Mouse (Mus musculus): ENCODE data around the gene Ddo. TPM values are rescaled to one million over a fixed set of nuclear protein-coding genes. Genes with fewer than 3 reads are reported as not detected.

Gene Ddo
- polyA plus RNA-seq, 1 experiment from 2014 or later = not detected

GRCm38 (mm10) chr10:40685641-40686040, 55.8 kb downstream of the Ddo start:
- H3K4me3 ChIP-seq (replicated peaks) = no peak overlapping the region
- peaks cover 44% of the 10 kb centered on the region for H3K27me3 ChIP-seq
- H3K4me1 ChIP-seq (replicated peaks) = peaks cover 10% of the 10 kb centered on the region
- WGBS (ENCODE audit: insufficient replicate concordance) = 60% methylated on average over 8 of the region's 8 CpGs
- no peak for ATAC-seq (ENCODE audit: low read depth)
- no peaks in the 10 kb centered on the region for H3K36me3 ChIP-seq
- no peak overlapping the region for H3K27ac ChIP-seq
- no peak for DNase-seq
- no peak overlapping the region for H3K9ac ChIP-seq
- no peaks in the 10 kb centered on the region for H3K9me3 ChIP-seq (replicated peaks)
- no peak overlapping the region for H3K4me2 ChIP-seq

- H3K27me3 ChIP-seq = peaks cover 34% of the 10 kb centered on the region
- ATAC-seq (ENCODE audit: low read depth) = no peak
These were observed 57.2 kb downstream of the Ddo start for GRCm38 (mm10) chr10:40686976-40687375.

GRCm38 (mm10) chr10:40687407-40687806, 57.6 kb downstream of the Ddo start:
- no peak for ATAC-seq (ENCODE audit: low read depth)
- no peak overlapping the region for H3K4me3 ChIP-seq (replicated peaks)
- peaks cover 10% of the 10 kb centered on the region for H3K4me1 ChIP-seq (replicated peaks)
- H3K9me3 ChIP-seq (replicated peaks) = no peaks in the 10 kb centered on the region
- H3K9ac ChIP-seq = no peak overlapping the region
- no peaks in the 10 kb centered on the region for H3K36me3 ChIP-seq
- DNase-seq = no peak
- no peak overlapping the region for H3K4me2 ChIP-seq
- peaks cover 30% of the 10 kb centered on the region for H3K27me3 ChIP-seq
- H3K27ac ChIP-seq = no peak overlapping the region
- 50% methylated on average over 2 of the region's 2 CpGs for WGBS (ENCODE audit: insufficient replicate concordance)

More at GRCm38 (mm10) chr10:40686976-40687375, 57.2 kb downstream of the Ddo start:
- Histone ChIP-seq H3K4me2 (no peak overlapping the region), H3K4me3 (replicated peaks) (no peak overlapping the region), H3K9me3 (replicated peaks) (no peaks in the 10 kb centered on the region), H3K9ac (no peak overlapping the region), H3K4me1 (replicated peaks) (peaks cover 10% of the 10 kb centered on the region), H3K27ac (no peak overlapping the region), H3K36me3 (no peaks in the 10 kb centered on the region)
- 68% methylated on average over 4 of the region's 4 CpGs for WGBS (ENCODE audit: insufficient replicate concordance)
- DNase-seq = no peak

DNA sequence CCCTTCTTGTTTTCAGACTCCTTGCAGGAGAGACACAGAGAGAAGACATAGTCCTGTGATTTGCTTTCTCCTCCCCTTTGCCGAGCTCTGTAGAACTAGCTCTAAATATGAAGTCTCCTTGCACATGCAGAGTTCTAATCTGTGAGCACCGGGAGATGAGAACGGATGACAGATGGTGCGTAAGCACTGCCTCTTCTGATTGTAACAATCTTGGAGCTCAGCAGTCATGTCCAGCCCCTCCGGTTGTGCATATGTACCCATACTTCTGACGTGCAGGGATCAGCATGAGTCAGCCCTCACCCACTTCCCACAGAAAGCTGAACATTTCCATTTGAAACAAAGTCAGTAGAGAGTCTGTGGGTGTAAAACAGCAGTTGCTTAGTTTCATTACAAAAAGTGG, 58.5 kb downstream of the Ddo start:
- WGBS (ENCODE audit: insufficient replicate concordance) = 61% methylated on average over 6 of the region's 6 CpGs
- Histone ChIP-seq H3K9ac (no peak overlapping the region), H3K27ac (no peak overlapping the region), H3K36me3 (no peaks in the 10 kb centered on the region), H3K4me3 (replicated peaks) (no peak overlapping the region), H3K4me1 (replicated peaks) (peaks cover 5% of the 10 kb centered on the region), H3K9me3 (replicated peaks) (no peaks in the 10 kb centered on the region), H3K27me3 (peaks cover 21% of the 10 kb centered on the region), H3K4me2 (no peak overlapping the region)
- ATAC-seq (ENCODE audit: low read depth) (no peak), DNase-seq (no peak)

- Histone ChIP-seq H3K4me1 (replicated peaks) (peaks cover under 1% of the 10 kb centered on the region; the same call in 1 of the 2 replicates), H3K27me3 (peaks cover 15% of the 10 kb centered on the region), H3K36me3 (no peaks in the 10 kb centered on the region), H3K9ac (no peak overlapping the region), H3K4me2 (no peak overlapping the region), H3K4me3 (replicated peaks) (no peak overlapping the region), H3K27ac (no peak overlapping the region), H3K9me3 (replicated peaks) (no peaks in the 10 kb centered on the region)
- ATAC-seq (ENCODE audit: low read depth) (no peak), DNase-seq (no peak)
- WGBS (ENCODE audit: insufficient replicate concordance) = 22% methylated on average over 1 of the region's 1 CpGs
These were observed 59.1 kb downstream of the Ddo start for GRCm38 (mm10) chr10:40688873-40689272.

- H3K9me3 ChIP-seq (replicated peaks) = no peaks in the 10 kb centered on the region
- ATAC-seq (ENCODE audit: low read depth) (no peak), DNase-seq (no peak)
- no peaks in the 10 kb centered on the region for H3K27me3 ChIP-seq
- no peaks in the 10 kb centered on the region for H3K36me3 ChIP-seq
- H3K9ac ChIP-seq = no peak overlapping the region
- no peak overlapping the region for H3K4me2 ChIP-seq
- no peaks in the 10 kb centered on the region for H3K4me1 ChIP-seq (replicated peaks)
- no peak overlapping the region for H3K27ac ChIP-seq
- 43% methylated on average over 4 of the region's 4 CpGs for WGBS (ENCODE audit: insufficient replicate concordance)
- H3K4me3 ChIP-seq (replicated peaks) = no peak overlapping the region
These were observed 68.8 kb downstream of the Ddo start for GRCm38 (mm10) chr10:40698652-40699051.

GRCm38 (mm10) chr10:40711127-40711526, 81.3 kb downstream of the Ddo start:
- WGBS (ENCODE audit: insufficient replicate concordance) = 68% methylated on average over 7 of the region's 7 CpGs
- H3K27ac ChIP-seq = no peak overlapping the region
- no peak overlapping the region for H3K4me2 ChIP-seq
- H3K36me3 ChIP-seq = no peaks in the 10 kb centered on the region
- no peak overlapping the region for H3K9ac ChIP-seq
- H3K27me3 ChIP-seq = no peaks in the 10 kb centered on the region
- no peaks in the 10 kb centered on the region for H3K9me3 ChIP-seq (replicated peaks)
- H3K4me1 ChIP-seq (replicated peaks) = peaks cover 4% of the 10 kb centered on the region; the same call in 1 of the 2 replicates
- no peak for ATAC-seq (ENCODE audit: low read depth)
- H3K4me3 ChIP-seq (replicated peaks) = no peak overlapping the region
- DNase-seq = no peak

GRCm38 (mm10) chr10:40713018-40713608, 83.3 kb downstream of the Ddo start:
- no peak for ATAC-seq (ENCODE audit: low read depth)
- Histone ChIP-seq H3K4me3 (replicated peaks) (no peak overlapping the region), H3K27ac (no peak overlapping the region), H3K27me3 (no peaks in the 10 kb centered on the region), H3K9me3 (replicated peaks) (no peaks in the 10 kb centered on the region), H3K4me2 (no peak overlapping the region), H3K4me1 (replicated peaks) (peaks cover 4% of the 10 kb centered on the region; the same call in 1 of the 2 replicates), H3K9ac (no peak overlapping the region), H3K36me3 (no peaks in the 10 kb centered on the region)
- no peak for DNase-seq
- WGBS (ENCODE audit: insufficient replicate concordance) = 35% methylated on average over 9 of the region's 9 CpGs

DNA sequence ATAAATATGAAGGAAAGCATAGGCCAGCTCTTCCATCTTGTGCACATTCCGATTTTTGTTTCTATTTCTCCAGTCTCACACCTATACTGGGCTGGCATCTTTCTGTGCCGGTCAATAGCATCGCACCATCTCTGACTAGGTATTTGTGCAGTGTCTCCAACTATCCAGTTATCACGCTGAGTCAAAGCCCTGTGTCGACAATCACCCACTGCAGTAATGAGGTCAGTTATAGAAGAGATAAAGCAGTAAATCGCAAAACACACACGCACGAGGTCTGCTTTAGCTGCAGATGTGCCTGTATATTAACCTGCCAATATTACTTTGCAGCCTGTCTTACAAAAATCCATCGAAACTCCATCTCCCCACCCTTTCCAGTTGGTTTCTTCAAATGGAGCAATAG, 84.0 kb downstream of the Ddo start:
- no peaks in the 10 kb centered on the region for H3K36me3 ChIP-seq
- peaks cover 4% of the 10 kb centered on the region; the same call in 1 of the 2 replicates for H3K4me1 ChIP-seq (replicated peaks)
- H3K4me3 ChIP-seq (replicated peaks) = no peak overlapping the region
- H3K27ac ChIP-seq = no peak overlapping the region
- no peaks in the 10 kb centered on the region for H3K9me3 ChIP-seq (replicated peaks)
- H3K27me3 ChIP-seq = no peaks in the 10 kb centered on the region
- H3K9ac ChIP-seq = no peak overlapping the region
- no peak overlapping the region for H3K4me2 ChIP-seq
- DNase-seq (no peak), ATAC-seq (ENCODE audit: low read depth) (no peak)
- 49% methylated on average over 9 of the region's 9 CpGs for WGBS (ENCODE audit: insufficient replicate concordance)

DNA sequence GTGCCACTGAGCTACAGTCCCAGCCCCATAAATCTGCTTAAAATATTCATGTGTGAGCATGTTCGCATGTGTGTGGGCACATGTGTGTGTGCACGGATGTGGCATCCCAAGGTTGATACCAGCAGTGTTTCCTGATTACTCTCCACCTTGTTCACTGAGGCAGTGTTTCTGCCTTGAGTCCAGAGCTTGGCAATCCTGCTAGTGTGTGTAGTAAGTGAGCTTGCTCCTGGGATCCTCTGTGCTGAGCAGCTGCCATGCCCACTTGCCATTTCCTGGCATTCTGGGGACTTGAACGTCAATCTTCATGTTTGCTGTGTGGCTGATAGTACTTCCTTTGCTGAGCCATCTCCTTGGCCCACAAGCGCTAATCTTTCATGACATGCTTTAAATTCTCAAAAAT, 85.3 kb downstream of the Ddo start:
- DNase-seq = no peak
- Histone ChIP-seq H3K27me3 (no peaks in the 10 kb centered on the region), H3K4me2 (no peak overlapping the region), H3K9me3 (replicated peaks) (no peaks in the 10 kb centered on the region), H3K36me3 (no peaks in the 10 kb centered on the region), H3K9ac (no peak overlapping the region), H3K4me3 (replicated peaks) (no peak overlapping the region), H3K4me1 (replicated peaks) (peaks cover 4% of the 10 kb centered on the region; the same call in 1 of the 2 replicates), H3K27ac (no peak overlapping the region)
- WGBS (ENCODE audit: insufficient replicate concordance) = 51% methylated on average over 4 of the region's 4 CpGs
- no peak for ATAC-seq (ENCODE audit: low read depth)

DNA sequence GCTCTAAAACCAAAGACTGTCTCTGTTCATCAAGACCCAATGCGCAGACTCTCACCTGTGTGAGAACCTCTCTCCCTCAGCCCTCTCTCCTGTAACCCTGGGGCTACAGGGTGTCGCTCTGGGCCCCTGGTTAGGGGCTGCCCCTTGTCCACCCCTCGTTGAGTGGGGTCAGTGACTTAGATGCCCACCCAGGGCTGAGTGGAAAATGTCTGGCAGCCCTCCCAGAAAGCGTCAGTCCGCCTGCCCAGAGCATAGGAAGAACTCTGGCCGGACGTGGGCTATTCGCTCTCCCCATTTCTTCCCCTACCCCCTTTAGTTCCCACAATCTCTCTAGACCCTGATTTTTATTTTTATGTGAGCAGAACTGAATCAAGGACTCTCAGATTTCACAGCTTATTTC, 86.5 kb downstream of the Ddo start:
- Histone ChIP-seq H3K36me3 (no peaks in the 10 kb centered on the region), H3K9me3 (replicated peaks) (no peaks in the 10 kb centered on the region), H3K9ac (no peak overlapping the region), H3K27me3 (no peaks in the 10 kb centered on the region), H3K4me3 (replicated peaks) (no peak overlapping the region), H3K4me2 (no peak overlapping the region), H3K4me1 (replicated peaks) (peaks cover 4% of the 10 kb centered on the region; the same call in 1 of the 2 replicates), H3K27ac (no peak overlapping the region)
- 68% methylated on average over 8 of the region's 8 CpGs for WGBS (ENCODE audit: insufficient replicate concordance)
- ATAC-seq (ENCODE audit: low read depth) = no peak
- no peak for DNase-seq

DNA sequence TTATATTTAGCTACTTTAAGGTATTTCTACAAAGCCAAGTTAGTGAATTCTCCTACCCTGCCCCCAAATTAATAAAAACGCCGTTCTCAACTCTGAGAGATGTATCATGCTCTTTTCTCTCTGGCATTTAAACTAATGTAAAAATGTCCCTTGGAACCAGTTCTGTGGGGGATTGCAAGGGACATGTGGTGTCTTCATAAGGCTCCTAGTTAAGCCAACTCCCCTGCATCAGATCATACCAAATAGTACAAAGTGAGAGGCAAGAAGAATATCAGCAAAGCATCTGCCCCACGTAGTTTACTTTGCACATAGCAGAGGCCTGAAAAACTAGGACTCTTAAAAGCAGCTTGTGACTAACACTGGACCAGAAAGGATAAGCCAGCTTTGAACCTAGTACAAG, 86.9 kb downstream of the Ddo start:
- 71% methylated on average over 3 of the region's 3 CpGs for WGBS (ENCODE audit: insufficient replicate concordance)
- no peak overlapping the region for H3K4me2 ChIP-seq
- H3K36me3 ChIP-seq = no peaks in the 10 kb centered on the region
- ATAC-seq (ENCODE audit: low read depth) = no peak
- no peak overlapping the region for H3K27ac ChIP-seq
- no peak overlapping the region for H3K4me3 ChIP-seq (replicated peaks)
- no peaks in the 10 kb centered on the region for H3K9me3 ChIP-seq (replicated peaks)
- H3K4me1 ChIP-seq (replicated peaks) = peaks cover 4% of the 10 kb centered on the region; the same call in 1 of the 2 replicates
- no peak for DNase-seq
- no peaks in the 10 kb centered on the region for H3K27me3 ChIP-seq
- H3K9ac ChIP-seq = no peak overlapping the region
